Mouse (Mus musculus) heart, adult 2 months (tissue): ENCODE data around the gene Pitpnc1. TPM values are rescaled to one million over a fixed set of nuclear protein-coding genes. Genes with fewer than 3 reads are reported as not detected.

ENCODE experiments used
- DNase-seq, 2 experiments: peaks; one replicate each; pipeline ENCODE4 v3.0.0; 2021
- H3K27ac ChIP-seq: fragments of 200-600 bp; 2 replicates; pipeline ENCODE4 v1.8.1; 2022
- H3K27me3 ChIP-seq: fragments of 200-500 bp; 2 replicates; pipeline ENCODE4 v1.6.1; 2012; ENCODE audit warnings: mild to moderate bottlenecking, low read length, inconsistent platforms, mixed read lengths; ENCODE audit not compliant: control insufficient read depth, insufficient read depth
- H3K36me3 ChIP-seq: fragments of 200-500 bp; 2 replicates; pipeline ENCODE4 v1.6.1; 2012; ENCODE audit warnings: low read length, inconsistent platforms; ENCODE audit not compliant: control insufficient read depth, insufficient read depth
- H3K4me1 ChIP-seq: fragments of 200-500 bp; 2 replicates; pipeline ENCODE4 v1.6.1; 2011; ENCODE audit warnings: low read length; ENCODE audit not compliant: control insufficient read depth, insufficient read depth
- H3K4me3 ChIP-seq: fragments of 200-600 bp; 2 replicates; pipeline ENCODE4 v1.8.1; 2022
- H3K79me2 ChIP-seq: fragments of 200-500 bp; replicated peaks from 2 replicates; pipeline ENCODE4 v1.6.1; 2012; ENCODE audit warnings: mild to moderate bottlenecking, inconsistent platforms, low read length, moderate library complexity, mixed read lengths; ENCODE audit not compliant: control insufficient read depth, insufficient read depth
- H3K9ac ChIP-seq: fragments of 200-500 bp; 2 replicates; pipeline ENCODE4 v1.6.1; 2012; ENCODE audit warnings: low read depth, mild to moderate bottlenecking, control low read depth, inconsistent platforms, low read length, mixed read lengths
- CTCF ChIP-seq: fragments of 200-600 bp; IDR thresholded peaks from 2 replicates; pipeline ENCODE4 v1.8.1; 2022; ENCODE audit warnings: antibody characterized with exemption, mild to moderate bottlenecking, moderate library complexity
- EP300 ChIP-seq: fragments of 200-500 bp; IDR thresholded peaks from 2 replicates; pipeline ENCODE4 v1.6.1; 2011; ENCODE audit warnings: low read depth, low read length, control low read depth; ENCODE audit not compliant: insufficient read depth
- POLR2A ChIP-seq: fragments of 200-500 bp; IDR thresholded peaks from 2 replicates; pipeline ENCODE4 v1.6.1; 2011; ENCODE audit warnings: mild to moderate bottlenecking, low read depth, low read length, control low read depth; ENCODE audit not compliant: insufficient read depth
- WGBS: fragments of 180-500 bp; shearing (Covaris S2); methylation state at CpG from one replicate; pipeline ENCODE4 v1.1.7; 2018; 5-methylcytosine and 5-hydroxymethylcytosine counted together
- intact Hi-C: fragments of 180-260 bp; cut with DNase I; formaldehyde crosslinking; loops from one replicate; pipeline ENCODE4 v1.15.1; 2025
- polyA plus RNA-seq: library from polyadenylated mRNA; depleted of rRNA; stranded (reverse); fragments of >200 nt; gene quantifications from 2 replicates; pipeline ENCODE4 v1.2.3, GENCODE M21; 2012
- total RNA-seq, 2 experiments: library from RNA; stranded (reverse); gene quantifications; 2 replicates each; pipeline ENCODE4 v1.2.3; 2021

Pitpnc1 gene
- total and polyA plus RNA-seq, 3 experiments, result 22.7 to 68.1 (median 66.4) TPM

GRCm38 (mm10) chr11:107332905-107333304, 137.6 kb downstream of the Pitpnc1 start:
- Histone ChIP-seq H3K4me1 (peaks cover 14% of the 10 kb centered on the region), H3K36me3 (peaks cover 9% of the 10 kb centered on the region; the same call in 1 of the 2 replicates), H3K4me3 (no peak overlapping the region), H3K27me3 (no peaks in the 10 kb centered on the region), H3K79me2 (peaks cover 5% of the 10 kb centered on the region; the same call in 1 of the 2 replicates), H3K27ac (peak overlapping the region; percentile 98; the same call in 1 of the 2 replicates), H3K9ac (no peak overlapping the region)
- peak; percentile 68 for TF ChIP-seq CTCF
- TF ChIP-seq POLR2A, result no peak
- intact Hi-C loops, result loop anchor here (5.0 kb wide), 1 partner anchor 56 kb away; no protein-coding TSS in a partner anchor
- WGBS, result 94% methylated on average over 3 of the region's 3 CpGs
- no peak for DNase-seq

GRCm38 (mm10) chr11:107332332-107332731, 138.2 kb downstream of the Pitpnc1 start:
- Histone ChIP-seq H3K4me1 (peaks cover 13% of the 10 kb centered on the region), H3K27ac (no peak overlapping the region), H3K27me3 (no peaks in the 10 kb centered on the region), H3K36me3 (peaks cover 9% of the 10 kb centered on the region; the same call in 1 of the 2 replicates), H3K9ac (no peak overlapping the region), H3K4me3 (no peak overlapping the region), H3K79me2 (peaks cover 5% of the 10 kb centered on the region; the same call in 1 of the 2 replicates)
- WGBS, result 91% methylated on average over 13 of the region's 13 CpGs
- intact Hi-C loops, result loop anchor here (5.0 kb wide), 1 partner anchor 55 kb away; no protein-coding TSS in a partner anchor
- no peak for DNase-seq
- TF ChIP-seq CTCF (no peak), POLR2A (no peak), EP300 (no peak)

- TF ChIP-seq EP300, result no peak
- no peak for TF ChIP-seq CTCF
- no peak for TF ChIP-seq POLR2A
- peaks cover 4% of the 10 kb centered on the region; the same call in 1 of the 2 replicates for H3K36me3 ChIP-seq
- H3K27ac ChIP-seq, result no peak overlapping the region
- intact Hi-C loops, result loop anchor here (5.0 kb wide), 1 partner anchor 54 kb away; no protein-coding TSS in a partner anchor
- no peak overlapping the region for H3K4me3 ChIP-seq
- H3K79me2 ChIP-seq, result peaks cover 5% of the 10 kb centered on the region; the same call in 1 of the 2 replicates
- no peaks in the 10 kb centered on the region for H3K27me3 ChIP-seq
- peaks cover 15% of the 10 kb centered on the region for H3K4me1 ChIP-seq
- no peak overlapping the region for H3K9ac ChIP-seq
- DNase-seq, result no peak
- 87% methylated on average over 2 of the region's 2 CpGs for whole genome bisulfite sequencing
Measured at GRCm38 (mm10) chr11:107331425-107331824, 139.1 kb downstream of the Pitpnc1 start.

GRCm38 (mm10) chr11:107327326-107327725, 143.2 kb downstream of the Pitpnc1 start:
- Histone ChIP-seq H3K9ac (no peak overlapping the region), H3K36me3 (no peaks in the 10 kb centered on the region; the same call in 1 of the 2 replicates)
- no peak for TF ChIP-seq EP300
- TF ChIP-seq POLR2A, result no peak
- no peak for TF ChIP-seq CTCF

GRCm38 (mm10) chr11:107325739-107326725, 144.5 kb downstream of the Pitpnc1 start:
- Histone ChIP-seq H3K27me3 (no peaks in the 10 kb centered on the region), H3K4me3 (no peak overlapping the region), H3K4me1 (peaks cover 5% of the 10 kb centered on the region), H3K79me2 (peaks cover 7% of the 10 kb centered on the region), H3K27ac (no peak overlapping the region), H3K36me3 (no peaks in the 10 kb centered on the region; the same call in 1 of the 2 replicates), H3K9ac (no peak overlapping the region)
- TF ChIP-seq EP300 (no peak), POLR2A (no peak), CTCF (no peak)
- 49% methylated on average over 14 of the region's 14 CpGs for WGBS
- intact Hi-C loops, result no loop called here
- DNase-seq, result peak in 1 of 2 experiments; percentile 27

More at GRCm38 (mm10) chr11:107327326-107327725, 143.2 kb downstream of the Pitpnc1 start:
- Histone ChIP-seq H3K79me2 (peaks cover 7% of the 10 kb centered on the region), H3K4me3 (no peak overlapping the region), H3K27me3 (no peaks in the 10 kb centered on the region), H3K4me1 (peaks cover 5% of the 10 kb centered on the region), H3K27ac (peak overlapping the region; percentile 13; the same call in 1 of the 2 replicates)
- WGBS, result 58% methylated on average over 10 of the region's 10 CpGs
- peak in 1 of 2 experiments; percentile 51 for DNase-seq
- intact Hi-C loops, result no loop called here

- no peak for TF ChIP-seq POLR2A
- no peak for TF ChIP-seq CTCF
- TF ChIP-seq EP300, result no peak
- Histone ChIP-seq H3K4me3 (no peak overlapping the region), H3K27ac (no peak overlapping the region), H3K27me3 (no peaks in the 10 kb centered on the region), H3K4me1 (peaks cover 5% of the 10 kb centered on the region), H3K79me2 (peaks cover 7% of the 10 kb centered on the region), H3K9ac (no peak overlapping the region), H3K36me3 (no peaks in the 10 kb centered on the region; the same call in 1 of the 2 replicates)
- no peak for DNase-seq
- intact Hi-C loops, result no loop called here
- 94% methylated on average over 4 of the region's 4 CpGs for WGBS
Measured at GRCm38 (mm10) chr11:107325226-107325625, 145.3 kb downstream of the Pitpnc1 start.
